Mouse (Mus musculus): Measurements from ENCODE around the gene Zmiz2. TPM values are rescaled to one million over a fixed set of nuclear protein-coding genes. Genes with fewer than 3 reads are reported as not detected.

Zmiz2 gene
- polyA plus RNA-seq, 1 experiment from 2014 or later: 3.7 TPM

DNA sequence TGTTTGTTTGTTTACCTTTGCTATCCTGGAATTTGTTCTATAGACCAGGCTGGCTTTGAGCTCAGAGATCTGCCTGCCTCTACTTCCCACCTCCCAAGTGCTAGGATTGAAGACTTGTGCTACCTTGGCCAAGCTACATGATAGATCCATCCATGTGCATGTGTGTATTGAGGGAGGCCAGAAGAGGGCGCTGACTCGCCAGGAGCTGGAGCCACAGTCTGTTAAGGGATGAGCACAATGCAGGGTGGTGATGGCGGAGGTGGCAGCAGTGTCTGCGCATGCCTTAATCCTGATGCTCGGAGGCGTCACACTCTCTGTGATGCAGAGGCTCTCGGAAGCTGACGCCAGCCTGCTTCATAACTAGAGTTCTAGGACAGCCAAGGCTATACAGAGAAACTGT lies 47.6 kb downstream of the Zmiz2 start:
- H3K27ac ChIP-seq (ENCODE audit: low read length): no peak overlapping the region
- no peak overlapping the region for H3K4me3 ChIP-seq (ENCODE audit: low read depth, low read length)
- H3K4me2 ChIP-seq (ENCODE audit: low read depth, low read length): no peak overlapping the region
- H3K36me3 ChIP-seq (ENCODE audit: control insufficient read depth, insufficient read depth): peaks cover 62% of the 10 kb centered on the region
- 0 out of 2 replicates have a peak, but pooled peaks have one; percentile 53 for ATAC-seq (ENCODE audit: low read depth)
- no peak overlapping the region for H3K9ac ChIP-seq (ENCODE audit: low read depth, low read length)
- no peaks in the 10 kb centered on the region for H3K9me3 ChIP-seq (replicated peaks; ENCODE audit: control insufficient read depth, low read length)
- no peaks in the 10 kb centered on the region for H3K4me1 ChIP-seq (ENCODE audit: control insufficient read depth, low read depth, low read length)
- 68% methylated on average over 8 of the region's 8 CpGs for WGBS (ENCODE audit: insufficient replicate concordance)
- H3K27me3 ChIP-seq (ENCODE audit: control insufficient read depth, insufficient read depth, low read depth, low read length): no peaks in the 10 kb centered on the region

DNA sequence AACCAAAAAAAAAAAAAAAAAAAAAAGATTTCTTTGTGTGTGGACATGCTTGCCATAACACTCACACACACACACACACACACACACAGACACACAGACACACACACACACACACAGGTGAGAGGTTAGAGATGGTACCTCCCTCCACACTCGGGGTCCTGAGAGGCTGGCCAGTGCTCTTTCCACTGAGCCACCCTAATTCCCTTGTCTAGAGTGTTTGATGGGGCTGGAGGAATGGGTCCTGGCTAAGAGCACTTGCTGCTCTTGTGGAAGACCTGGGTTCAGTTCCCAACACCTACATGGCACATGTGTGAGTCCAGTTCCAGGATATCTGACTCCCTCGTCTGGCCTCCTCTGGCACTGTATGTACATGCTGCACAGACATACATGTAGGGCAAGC lies 48.8 kb downstream of the Zmiz2 start:
- H3K27me3 ChIP-seq (ENCODE audit: control insufficient read depth, insufficient read depth, low read depth, low read length): no peaks in the 10 kb centered on the region
- H3K9ac ChIP-seq (ENCODE audit: low read depth, low read length): no peak overlapping the region
- H3K36me3 ChIP-seq (ENCODE audit: control insufficient read depth, insufficient read depth): peaks cover 55% of the 10 kb centered on the region
- no peaks in the 10 kb centered on the region for H3K9me3 ChIP-seq (replicated peaks; ENCODE audit: control insufficient read depth, low read length)
- peaks cover 2% of the 10 kb centered on the region; the same call in 1 of the 2 replicates for H3K4me1 ChIP-seq (ENCODE audit: control insufficient read depth, low read depth, low read length)
- no peak overlapping the region for H3K4me3 ChIP-seq (ENCODE audit: low read depth, low read length)
- 83% methylated on average over 2 of the region's 2 CpGs for WGBS (ENCODE audit: insufficient replicate concordance)
- H3K27ac ChIP-seq (ENCODE audit: low read length): no peak overlapping the region
- ATAC-seq (ENCODE audit: low read depth): no peak
- H3K4me2 ChIP-seq (ENCODE audit: low read depth, low read length): no peak overlapping the region

DNA sequence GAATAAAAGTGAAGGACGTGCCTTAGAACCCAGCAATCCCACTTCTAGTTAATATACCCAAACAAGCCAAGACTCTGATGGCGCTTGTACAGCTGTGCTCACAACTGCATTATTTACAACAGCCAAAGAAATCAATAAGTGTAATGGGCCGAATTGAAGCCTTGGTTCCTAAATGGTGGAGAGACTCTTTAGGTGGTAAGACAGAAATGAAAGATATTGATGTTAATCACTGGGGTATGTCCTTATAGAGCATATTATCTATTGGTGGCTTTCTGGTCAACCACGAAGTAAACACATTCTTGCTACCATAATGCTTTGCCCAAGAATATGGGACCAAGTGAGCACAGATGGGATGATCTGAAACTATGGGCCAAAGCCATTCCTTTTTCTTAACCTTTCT lies 51.3 kb downstream of the Zmiz2 start:
- WGBS (ENCODE audit: insufficient replicate concordance): 87% methylated on average over 4 of the region's 4 CpGs
- Histone ChIP-seq H3K4me2 (ENCODE audit: low read depth, low read length) (no peak overlapping the region), H3K9ac (ENCODE audit: low read depth, low read length) (no peak overlapping the region), H3K9me3 (replicated peaks; ENCODE audit: control insufficient read depth, low read length) (no peaks in the 10 kb centered on the region), H3K4me3 (ENCODE audit: low read depth, low read length) (no peak overlapping the region), H3K36me3 (ENCODE audit: control insufficient read depth, insufficient read depth) (peaks cover 35% of the 10 kb centered on the region), H3K27me3 (ENCODE audit: control insufficient read depth, insufficient read depth, low read depth, low read length) (no peaks in the 10 kb centered on the region), H3K27ac (ENCODE audit: low read length) (no peak overlapping the region), H3K4me1 (ENCODE audit: control insufficient read depth, low read depth, low read length) (peaks cover 10% of the 10 kb centered on the region)
- no peak for ATAC-seq (ENCODE audit: low read depth)

DNA sequence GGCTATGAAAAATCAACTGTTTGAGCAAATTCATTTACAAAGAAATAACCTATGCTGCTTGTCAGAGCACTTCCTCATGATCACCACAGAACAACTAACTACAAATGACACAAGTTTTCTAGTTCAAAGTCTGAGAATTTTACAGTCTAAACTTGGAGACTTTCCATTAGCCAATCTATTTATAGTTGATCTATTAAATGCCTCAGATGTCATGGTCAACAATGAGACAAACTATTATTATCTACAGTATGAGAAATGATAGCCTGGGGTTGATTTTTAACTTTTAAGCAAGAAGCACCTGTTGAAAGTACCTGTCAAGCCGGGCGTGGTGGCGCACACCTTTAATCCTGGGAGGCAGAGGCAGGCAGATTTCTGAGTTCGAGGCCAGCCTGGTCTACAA lies 53.7 kb downstream of the Zmiz2 start:
- Histone ChIP-seq H3K4me2 (ENCODE audit: low read depth, low read length) (peak overlapping the region; percentile 74), H3K27me3 (ENCODE audit: control insufficient read depth, insufficient read depth, low read depth, low read length) (no peaks in the 10 kb centered on the region), H3K36me3 (ENCODE audit: control insufficient read depth, insufficient read depth) (peaks cover 16% of the 10 kb centered on the region), H3K27ac (ENCODE audit: low read length) (no peak overlapping the region), H3K9ac (ENCODE audit: low read depth, low read length) (no peak overlapping the region), H3K9me3 (replicated peaks; ENCODE audit: control insufficient read depth, low read length) (no peaks in the 10 kb centered on the region), H3K4me3 (ENCODE audit: low read depth, low read length) (peak overlapping the region; percentile 98), H3K4me1 (ENCODE audit: control insufficient read depth, low read depth, low read length) (peaks cover 14% of the 10 kb centered on the region)
- no peak for ATAC-seq (ENCODE audit: low read depth)
- 87% methylated on average over 4 of the region's 4 CpGs for WGBS (ENCODE audit: insufficient replicate concordance)

DNA sequence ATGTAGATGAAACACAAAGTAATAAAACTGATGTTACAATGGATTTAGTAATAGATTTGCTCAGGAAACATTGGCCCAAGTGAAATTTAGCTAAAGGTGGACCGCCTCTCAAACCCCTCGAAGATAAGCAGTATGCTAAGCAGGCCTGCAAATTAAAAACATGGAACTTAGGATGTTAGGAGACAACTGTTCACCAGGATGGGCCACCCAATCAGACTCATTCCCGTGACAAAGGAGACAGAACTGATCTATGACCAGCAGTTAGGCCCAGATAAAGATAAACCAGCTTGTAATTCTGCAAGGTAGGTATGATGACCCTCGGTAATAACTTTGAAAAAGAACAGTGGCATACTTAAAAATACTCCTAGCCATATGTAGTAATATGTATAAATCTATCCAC lies 54.2 kb downstream of the Zmiz2 start:
- H3K4me2 ChIP-seq (ENCODE audit: low read depth, low read length): peak overlapping the region; percentile 74
- peak overlapping the region; percentile 98 for H3K4me3 ChIP-seq (ENCODE audit: low read depth, low read length)
- peaks cover 14% of the 10 kb centered on the region for H3K4me1 ChIP-seq (ENCODE audit: control insufficient read depth, low read depth, low read length)
- H3K9ac ChIP-seq (ENCODE audit: low read depth, low read length): peak overlapping the region; percentile 98
- peaks cover 13% of the 10 kb centered on the region; the same call in 1 of the 2 replicates for H3K36me3 ChIP-seq (ENCODE audit: control insufficient read depth, insufficient read depth)
- H3K27ac ChIP-seq (ENCODE audit: low read length): peak overlapping the region; percentile 95
- H3K9me3 ChIP-seq (replicated peaks; ENCODE audit: control insufficient read depth, low read length): no peaks in the 10 kb centered on the region
- ATAC-seq (ENCODE audit: low read depth): no peak
- WGBS (ENCODE audit: insufficient replicate concordance): 27% methylated on average over 4 of the region's 4 CpGs
- H3K27me3 ChIP-seq (ENCODE audit: control insufficient read depth, insufficient read depth, low read depth, low read length): no peaks in the 10 kb centered on the region

DNA sequence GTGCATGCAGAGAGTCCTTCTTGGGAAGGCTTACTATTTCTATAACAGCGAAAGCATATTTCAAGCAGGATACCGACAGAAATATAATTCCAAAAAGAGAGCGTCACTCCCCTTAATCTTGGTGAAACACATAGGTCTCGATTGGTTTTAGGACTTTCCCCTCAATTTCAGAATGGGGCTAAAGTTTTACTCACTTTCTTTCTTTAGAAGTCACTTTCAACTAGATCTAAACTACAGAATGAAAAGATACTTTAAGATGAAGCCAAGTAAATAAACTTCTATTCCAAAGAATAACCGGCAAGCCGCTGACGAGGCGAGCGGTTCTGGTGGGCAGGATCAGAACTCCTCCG lies 54.8 kb downstream of the Zmiz2 start:
- Histone ChIP-seq H3K4me2 (ENCODE audit: low read depth, low read length) (peak overlapping the region; percentile 74), H3K27me3 (ENCODE audit: control insufficient read depth, insufficient read depth, low read depth, low read length) (no peaks in the 10 kb centered on the region), H3K9me3 (replicated peaks; ENCODE audit: control insufficient read depth, low read length) (no peaks in the 10 kb centered on the region), H3K36me3 (ENCODE audit: control insufficient read depth, insufficient read depth) (peaks cover 11% of the 10 kb centered on the region; the same call in 1 of the 2 replicates), H3K4me3 (ENCODE audit: low read depth, low read length) (peak overlapping the region; percentile 98), H3K9ac (ENCODE audit: low read depth, low read length) (peak overlapping the region; percentile 98), H3K4me1 (ENCODE audit: control insufficient read depth, low read depth, low read length) (peaks cover 14% of the 10 kb centered on the region), H3K27ac (ENCODE audit: low read length) (peak overlapping the region; percentile 95)
- WGBS (ENCODE audit: insufficient replicate concordance): 0% methylated on average over 10 of the region's 10 CpGs
- ATAC-seq (ENCODE audit: low read depth): no peak

DNA sequence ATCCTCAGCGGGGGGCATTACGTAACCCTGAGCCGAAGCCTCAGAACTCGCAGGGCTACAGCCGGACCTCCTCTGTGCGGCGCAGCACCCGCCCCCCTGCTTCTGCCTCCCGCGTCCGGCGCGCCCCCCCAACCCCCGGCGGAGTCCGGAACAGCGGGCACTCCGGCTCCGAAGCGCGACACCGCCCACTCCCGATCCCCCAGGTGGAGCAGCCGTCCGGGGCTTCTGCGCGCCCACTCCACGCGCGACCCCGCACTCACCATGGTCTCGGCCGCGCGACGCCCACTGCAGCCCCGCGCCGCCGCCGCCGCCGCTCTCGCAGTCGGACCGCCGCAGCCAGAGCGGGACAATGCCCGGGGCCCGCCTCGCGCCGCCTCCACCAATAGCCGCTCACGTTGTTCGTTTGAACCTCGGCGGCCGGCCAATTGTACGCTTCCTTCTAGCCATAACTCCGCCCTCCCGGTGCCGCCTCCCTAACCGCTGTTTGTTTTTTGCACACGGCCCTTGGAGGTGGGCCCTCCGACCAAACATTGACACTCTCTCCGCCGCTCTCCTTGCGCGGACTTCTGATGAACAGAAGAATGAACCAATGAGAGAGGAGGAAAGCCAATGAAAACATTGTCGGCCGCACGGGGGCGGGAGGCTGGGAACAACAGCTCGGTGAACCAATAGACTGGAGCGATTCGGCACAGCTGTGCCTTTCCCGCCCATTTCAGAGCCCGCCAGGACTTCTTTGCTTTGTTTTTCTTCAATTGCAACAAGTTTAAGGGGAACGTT lies 55.4 kb downstream of the Zmiz2 start, which contains the start of gene H2afv:
TSS of gene H2afv (minus strand) at position 367 of the 777 bp plus-strand sequence.
- ATAC-seq (ENCODE audit: low read depth): peak; percentile 97
- Histone ChIP-seq H3K27ac (ENCODE audit: low read length) (peak within 1 kb of the TSS; percentile 95), H3K36me3 (ENCODE audit: control insufficient read depth, insufficient read depth) (peaks cover 7% of the 10 kb centered on the region; the same call in 1 of the 2 replicates), H3K9me3 (replicated peaks; ENCODE audit: control insufficient read depth, low read length) (no peaks in the 10 kb centered on the region), H3K9ac (ENCODE audit: low read depth, low read length) (peak within 1 kb of the TSS; percentile 98), H3K4me1 (ENCODE audit: control insufficient read depth, low read depth, low read length) (peaks cover 14% of the 10 kb centered on the region), H3K4me3 (ENCODE audit: low read depth, low read length) (peak within 1 kb of the TSS; percentile 98), H3K27me3 (ENCODE audit: control insufficient read depth, insufficient read depth, low read depth, low read length) (no peaks in the 10 kb centered on the region), H3K4me2 (ENCODE audit: low read depth, low read length) (peak within 1 kb of the TSS; percentile 87)
- under 1% methylated on average over 75 of the region's 80 CpGs for WGBS (ENCODE audit: insufficient replicate concordance)

DNA sequence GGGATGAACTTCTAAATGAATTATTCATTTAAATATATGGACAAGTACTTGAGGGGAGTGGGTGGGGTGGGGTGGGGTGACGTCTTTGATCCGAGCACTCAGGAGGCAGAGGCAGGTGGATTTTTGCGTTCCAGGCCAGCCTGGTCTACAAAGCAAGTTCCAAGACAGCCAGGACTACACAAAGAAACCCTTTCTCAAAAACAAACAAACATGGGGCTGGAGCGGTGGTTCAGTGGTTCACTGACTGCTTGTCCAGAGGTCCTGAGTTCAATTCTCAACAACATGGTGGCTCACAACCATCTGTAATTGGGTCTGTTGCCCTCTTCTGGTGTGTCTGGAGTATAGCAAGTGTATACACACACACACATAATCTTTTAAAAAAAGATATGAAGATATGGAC lies 56.6 kb downstream of the Zmiz2 start:
- Histone ChIP-seq H3K9ac (ENCODE audit: low read depth, low read length) (no peak overlapping the region; the same call in 1 of the 2 replicates), H3K4me1 (ENCODE audit: control insufficient read depth, low read depth, low read length) (peaks cover 14% of the 10 kb centered on the region), H3K27me3 (ENCODE audit: control insufficient read depth, insufficient read depth, low read depth, low read length) (no peaks in the 10 kb centered on the region), H3K36me3 (ENCODE audit: control insufficient read depth, insufficient read depth) (peaks cover 6% of the 10 kb centered on the region; the same call in 1 of the 2 replicates), H3K9me3 (replicated peaks; ENCODE audit: control insufficient read depth, low read length) (no peaks in the 10 kb centered on the region), H3K4me2 (ENCODE audit: low read depth, low read length) (peak overlapping the region; percentile 87), H3K27ac (ENCODE audit: low read length) (peak overlapping the region; percentile 92), H3K4me3 (ENCODE audit: low read depth, low read length) (no peak overlapping the region)
- no peak for ATAC-seq (ENCODE audit: low read depth)
- WGBS (ENCODE audit: insufficient replicate concordance): 74% methylated on average over 4 of the region's 4 CpGs

DNA sequence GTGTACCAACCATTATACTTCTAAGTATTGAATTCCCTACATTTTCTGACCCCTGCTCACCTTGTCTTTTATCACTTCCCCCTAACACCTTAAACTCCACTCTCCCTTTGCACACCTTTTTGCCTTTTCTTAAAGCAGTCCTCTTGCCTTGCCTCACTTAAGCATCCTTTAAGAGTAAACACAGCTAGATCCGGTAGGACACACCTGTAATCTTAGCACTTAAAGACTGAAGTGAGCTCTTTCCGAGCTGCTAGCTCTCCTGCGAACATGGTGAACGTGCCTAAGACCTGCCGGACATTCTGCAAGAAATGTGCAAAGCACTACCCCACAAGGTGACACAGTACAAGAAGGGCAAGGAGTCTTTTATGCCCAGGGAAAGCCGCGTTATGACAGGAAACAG lies 57.1 kb downstream of the Zmiz2 start:
- ATAC-seq (ENCODE audit: low read depth): no peak
- Histone ChIP-seq H3K9ac (ENCODE audit: low read depth, low read length) (no peak overlapping the region), H3K4me1 (ENCODE audit: control insufficient read depth, low read depth, low read length) (peaks cover 14% of the 10 kb centered on the region), H3K27ac (ENCODE audit: low read length) (no peak overlapping the region), H3K9me3 (replicated peaks; ENCODE audit: control insufficient read depth, low read length) (no peaks in the 10 kb centered on the region), H3K36me3 (ENCODE audit: control insufficient read depth, insufficient read depth) (peaks cover 6% of the 10 kb centered on the region; the same call in 1 of the 2 replicates), H3K4me3 (ENCODE audit: low read depth, low read length) (no peak overlapping the region), H3K4me2 (ENCODE audit: low read depth, low read length) (no peak overlapping the region), H3K27me3 (ENCODE audit: control insufficient read depth, insufficient read depth, low read depth, low read length) (no peaks in the 10 kb centered on the region)
- WGBS (ENCODE audit: insufficient replicate concordance): 84% methylated on average over 7 of the region's 7 CpGs
